Mouse (Mus musculus) bone marrow macrophage, adult 2 months (primary cell): Measurements from ENCODE around the gene Ttc23l. TPM values are rescaled to one million over a fixed set of nuclear protein-coding genes. Genes with fewer than 3 reads are reported as not detected.
"Not testable (repeated sequence)": the region's sequence is repeated elsewhere in the genome, so short reads cannot be mapped to it uniquely, and the experiment has no call there.

ENCODE experiments used
- H3K27ac ChIP-seq: 2 replicates; pipeline ENCODE4 v1.5.1; 2012; ENCODE audit warnings: low read depth, low read length; ENCODE audit not compliant: insufficient read depth
- H3K4me1 ChIP-seq: 2 replicates; pipeline ENCODE4 v1.6.1; 2012; ENCODE audit warnings: low read length; ENCODE audit not compliant: control insufficient read depth, insufficient read depth
- H3K4me3 ChIP-seq: 2 replicates; pipeline ENCODE4 v1.5.1; 2012; ENCODE audit warnings: mild to moderate bottlenecking, low read length, moderate library complexity; ENCODE audit not compliant: insufficient read depth
- CTCF ChIP-seq: IDR thresholded peaks from 2 replicates; pipeline ENCODE4 v1.5.1; 2012; ENCODE audit warnings: low read depth, mild to moderate bottlenecking, low read length, moderate library complexity
- POLR2A ChIP-seq: IDR thresholded peaks from 2 replicates; pipeline ENCODE4 v1.6.1; 2012; ENCODE audit warnings: mild to moderate bottlenecking, low read depth, low read length, borderline replicate concordance
- polyA plus RNA-seq: library from polyadenylated mRNA; stranded (reverse); fragments of >200 nt; gene quantifications from 2 replicates; pipeline ENCODE4 v1.2.4, GENCODE M21; 2012; ENCODE audit not compliant: missing spikeins, insufficient read depth, insufficient read length

Ttc23l gene
- polyA plus RNA-seq, 1 experiment, result not detected

GRCm38 (mm10) chr15:10531352-10531751 is 27.1 kb downstream of the Ttc23l start:
- H3K4me1 ChIP-seq, result no peaks in the 10 kb centered on the region
- TF ChIP-seq POLR2A (no peak), CTCF (no peak)
- H3K27ac ChIP-seq, result no peak overlapping the region
- H3K4me3 ChIP-seq, result no peak overlapping the region

- no peak for TF ChIP-seq POLR2A
- TF ChIP-seq CTCF, result no peak
- no peak overlapping the region for H3K4me3 ChIP-seq
- H3K4me1 ChIP-seq, result no peaks in the 10 kb centered on the region
- no peak overlapping the region for H3K27ac ChIP-seq
Observed at GRCm38 (mm10) chr15:10525896-10526295, 32.6 kb downstream of the Ttc23l start.

- TF ChIP-seq CTCF (no peak), POLR2A (no peak)
- Histone ChIP-seq H3K4me1 (no peaks in the 10 kb centered on the region), H3K27ac (no peak overlapping the region), H3K4me3 (no peak overlapping the region)
Observed at GRCm38 (mm10) chr15:10515166-10515565, 43.3 kb downstream of the Ttc23l start.

- H3K27ac ChIP-seq, result no peak overlapping the region
- no peak overlapping the region for H3K4me3 ChIP-seq
- no peaks in the 10 kb centered on the region for H3K4me1 ChIP-seq
- no peak for TF ChIP-seq POLR2A
- TF ChIP-seq CTCF, result no peak
Observed at GRCm38 (mm10) chr15:10506099-10506498, 52.4 kb downstream of the Ttc23l start.

- H3K4me1 ChIP-seq, result no peaks in the 10 kb centered on the region
- H3K4me3 ChIP-seq, result no peak overlapping the region
- TF ChIP-seq POLR2A, result no peak
- peak; percentile 55 for TF ChIP-seq CTCF
Observed at GRCm38 (mm10) chr15:10500838-10501719, 57.4 kb downstream of the Ttc23l start.

GRCm38 (mm10) chr15:10500035-10500434 is 58.4 kb downstream of the Ttc23l start:
- Histone ChIP-seq H3K4me3 (no peak overlapping the region), H3K4me1 (no peaks in the 10 kb centered on the region), H3K27ac (no peak overlapping the region)
- TF ChIP-seq POLR2A, result no peak
- no peak for TF ChIP-seq CTCF

More at GRCm38 (mm10) chr15:10500838-10501719, 57.4 kb downstream of the Ttc23l start:
- no peak overlapping the region for H3K27ac ChIP-seq

GRCm38 (mm10) chr15:10499593-10499992 is 58.9 kb downstream of the Ttc23l start:
- no peak overlapping the region for H3K27ac ChIP-seq
- TF ChIP-seq CTCF (no peak), POLR2A (no peak)
- no peak overlapping the region for H3K4me3 ChIP-seq
- H3K4me1 ChIP-seq, result no peaks in the 10 kb centered on the region

- H3K4me3 ChIP-seq, H3K27ac ChIP-seq, H3K4me1 ChIP-seq: not testable (repeated sequence)
Observed at GRCm38 (mm10) chr15:10496696-10497095, 61.8 kb downstream of the Ttc23l start.

- TF ChIP-seq POLR2A (no peak), CTCF (no peak)
- no peaks in the 10 kb centered on the region for H3K4me1 ChIP-seq
- no peak overlapping the region for H3K27ac ChIP-seq
- no peak overlapping the region for H3K4me3 ChIP-seq
Observed at GRCm38 (mm10) chr15:10495944-10496343, 62.5 kb downstream of the Ttc23l start.

GRCm38 (mm10) chr15:10490101-10490500 is 68.4 kb downstream of the Ttc23l start:
- TF ChIP-seq POLR2A (no peak), CTCF (no peak)
- Histone ChIP-seq H3K27ac (no peak overlapping the region), H3K4me3 (no peak overlapping the region), H3K4me1 (peaks cover 6% of the 10 kb centered on the region)
